Mouse (Mus musculus) kidney, postnatal 4 days (tissue): ENCODE results near the gene Tfap2a.

Source experiments
- DNase-seq, 2 experiments: peaks; one replicate each; pipeline ENCODE4 v3.0.0; 2021; ENCODE audit warnings: mixed read lengths in 2 of 2

The Tfap2a gene

DNA sequence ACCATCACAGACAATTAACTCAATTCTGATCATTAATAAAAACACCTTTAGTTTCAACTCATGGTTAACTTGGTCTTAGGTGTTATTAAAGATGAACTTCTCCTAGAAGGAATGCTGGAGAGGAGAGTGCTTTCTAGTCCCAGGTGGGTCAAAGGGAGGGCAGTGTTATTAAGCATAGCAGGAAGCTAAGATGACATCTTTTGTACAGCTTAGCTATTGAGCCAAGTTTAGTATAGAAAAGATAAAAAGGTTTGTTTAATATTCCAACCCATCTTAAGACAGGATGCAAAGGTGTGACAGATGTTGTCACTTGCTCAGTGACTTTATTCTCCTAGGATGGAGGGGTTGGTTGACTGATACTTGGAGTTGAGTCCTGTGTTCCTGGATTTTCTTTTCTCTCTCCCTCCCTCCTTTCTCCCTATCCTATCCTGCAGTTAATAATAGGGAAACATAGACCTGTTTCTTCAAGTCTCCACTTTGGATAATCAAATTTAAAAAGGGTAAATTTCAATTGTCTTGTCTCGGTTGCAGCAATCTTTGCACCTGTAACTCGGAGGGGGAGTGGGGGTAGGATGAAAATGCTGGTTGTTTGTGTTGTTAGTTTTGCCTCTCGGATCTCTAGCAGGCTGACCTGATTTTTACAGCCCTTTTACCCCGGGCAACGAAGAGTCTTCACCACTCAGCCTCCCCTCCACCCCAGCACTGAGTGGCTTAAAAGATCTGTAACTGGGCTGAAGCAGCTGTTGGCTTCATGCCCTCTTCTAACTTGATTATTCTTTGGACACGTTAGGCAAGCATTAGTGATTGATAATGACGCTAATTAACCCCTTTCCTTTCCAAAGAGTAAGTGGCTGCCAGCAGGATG is 26.3 kb downstream of the Tfap2a start:
- no peak for DNase-seq

DNA sequence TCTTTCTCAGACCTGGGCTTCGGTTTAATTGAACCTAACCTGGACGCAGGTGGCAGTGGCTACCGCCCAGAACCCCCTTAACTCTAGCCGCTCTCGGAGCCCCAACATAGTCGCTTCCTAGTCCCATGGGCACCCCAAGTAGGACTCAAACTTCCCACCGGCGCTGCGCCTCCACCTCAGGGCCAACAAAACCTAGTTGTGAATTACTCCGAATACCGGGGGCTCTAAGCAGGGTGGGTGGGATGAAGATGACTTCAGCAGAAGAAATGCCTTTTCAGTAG is 28.2 kb downstream of the Tfap2a start:
- no peak for DNase-seq

DNA sequence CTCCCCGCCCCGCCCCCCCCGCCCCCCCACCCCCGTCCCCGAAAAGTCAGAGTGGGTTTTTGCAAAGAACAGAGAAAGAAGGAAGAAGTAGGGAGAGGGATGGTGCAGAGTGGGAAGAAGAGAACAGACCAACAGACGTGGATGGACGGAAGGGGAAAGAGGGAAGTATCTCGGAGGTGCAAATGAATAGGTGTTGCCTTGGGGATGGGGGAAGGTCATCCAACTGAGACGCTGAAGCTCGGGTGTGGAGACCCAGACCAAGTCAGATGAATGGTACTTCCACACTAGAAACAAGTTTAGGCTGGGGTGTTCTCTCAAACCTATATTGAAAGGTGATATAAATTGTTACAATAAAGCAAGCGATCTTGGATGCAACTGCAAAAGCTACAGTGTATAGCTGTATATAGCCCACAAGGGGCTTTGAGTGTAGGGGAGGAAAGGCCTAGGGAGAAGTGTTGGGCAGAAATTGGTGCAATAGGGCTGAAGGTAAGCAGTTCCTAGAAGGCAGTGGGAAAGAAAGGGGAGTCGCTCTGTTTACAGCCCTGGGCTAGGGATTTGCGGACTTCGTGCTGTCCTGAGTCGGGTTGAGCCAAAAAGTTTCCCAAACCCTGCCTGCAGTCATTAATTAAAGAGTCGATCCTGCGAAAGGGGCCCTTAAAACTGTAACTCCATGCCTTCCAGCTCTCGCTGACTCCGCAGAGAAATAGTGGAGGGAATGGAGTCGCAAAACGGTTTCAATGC is 28.7 kb downstream of the Tfap2a start:
- DNase-seq: no peak

DNA sequence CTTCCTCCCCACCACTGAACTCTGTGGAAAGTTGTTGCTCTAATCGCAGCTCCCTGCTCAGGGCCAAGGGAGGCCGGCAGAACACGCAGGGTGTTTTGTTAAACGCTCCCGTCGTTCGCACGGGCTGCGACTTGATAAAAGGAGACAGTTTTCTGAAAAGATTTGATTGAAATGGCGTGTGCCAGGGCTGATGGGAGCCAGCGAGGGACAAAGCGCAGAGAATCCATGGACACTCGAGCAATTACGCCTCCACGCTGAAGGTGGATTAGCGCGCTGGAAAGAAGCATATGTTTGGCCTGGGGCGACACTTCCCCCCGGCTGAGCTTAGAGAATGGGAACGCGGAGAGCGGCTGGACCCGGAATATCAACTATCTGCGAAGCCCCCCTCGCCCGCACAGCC is 29.3 kb downstream of the Tfap2a start:
- no peak for DNase-seq

DNA sequence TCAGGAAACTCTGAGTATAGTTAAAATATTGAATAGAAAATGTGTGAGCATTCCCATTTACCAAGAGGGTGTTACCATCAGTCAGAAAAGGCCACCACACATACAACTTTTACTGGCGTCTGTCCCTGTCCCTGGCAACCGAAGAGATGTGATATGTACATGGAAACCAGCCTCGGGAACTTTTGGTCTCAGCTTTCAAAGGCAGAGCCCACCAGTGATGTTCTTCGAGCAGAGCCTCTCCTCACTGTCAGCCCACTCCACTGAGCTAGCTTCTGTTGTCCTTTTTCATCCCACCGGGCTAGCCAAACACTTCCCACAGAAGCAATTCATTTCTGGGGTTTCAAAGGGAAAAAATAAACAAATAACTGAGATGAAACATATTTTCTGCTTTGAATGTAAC is 29.9 kb downstream of the Tfap2a start:
- no peak for DNase-seq

DNA sequence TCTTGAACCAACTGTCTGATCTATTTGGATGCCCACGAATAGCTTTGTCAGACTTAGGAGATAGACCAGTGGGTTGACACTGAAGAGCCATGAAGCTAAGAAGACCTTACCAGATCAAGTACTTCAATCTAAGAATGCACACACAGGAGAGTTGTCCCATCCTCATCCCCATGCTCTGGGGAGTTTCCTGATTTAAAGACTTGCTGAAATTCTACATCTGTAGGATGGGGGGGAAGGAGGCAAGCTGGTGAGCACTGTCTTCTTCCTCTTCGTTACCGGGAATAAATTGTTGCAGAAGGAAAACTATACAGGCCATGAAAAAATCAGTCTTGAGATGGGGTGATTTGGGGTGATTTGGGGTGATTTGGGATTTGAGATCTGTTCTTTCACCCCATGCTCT is 30.5 kb downstream of the Tfap2a start:
- no peak for DNase-seq

DNA sequence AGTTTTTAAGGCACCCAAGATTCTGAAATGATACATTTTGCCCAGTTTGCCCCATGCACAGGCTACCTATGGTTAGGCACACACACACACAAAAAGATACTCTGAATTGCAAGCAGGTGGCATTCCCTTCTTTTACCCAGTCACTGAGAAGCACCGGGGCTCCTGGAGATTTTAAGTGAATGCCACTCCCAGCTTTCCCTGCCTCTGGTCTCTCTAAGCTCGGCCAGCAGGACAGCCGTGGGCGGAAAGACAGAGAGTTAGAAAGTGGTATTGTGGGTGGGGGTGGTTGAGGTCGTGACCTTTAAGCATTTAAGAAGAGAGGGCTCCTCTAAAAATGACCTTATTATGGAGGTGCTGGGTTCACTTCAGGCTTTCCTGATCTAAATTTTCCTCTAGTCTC is 31.6 kb downstream of the Tfap2a start:
- no peak for DNase-seq

DNA sequence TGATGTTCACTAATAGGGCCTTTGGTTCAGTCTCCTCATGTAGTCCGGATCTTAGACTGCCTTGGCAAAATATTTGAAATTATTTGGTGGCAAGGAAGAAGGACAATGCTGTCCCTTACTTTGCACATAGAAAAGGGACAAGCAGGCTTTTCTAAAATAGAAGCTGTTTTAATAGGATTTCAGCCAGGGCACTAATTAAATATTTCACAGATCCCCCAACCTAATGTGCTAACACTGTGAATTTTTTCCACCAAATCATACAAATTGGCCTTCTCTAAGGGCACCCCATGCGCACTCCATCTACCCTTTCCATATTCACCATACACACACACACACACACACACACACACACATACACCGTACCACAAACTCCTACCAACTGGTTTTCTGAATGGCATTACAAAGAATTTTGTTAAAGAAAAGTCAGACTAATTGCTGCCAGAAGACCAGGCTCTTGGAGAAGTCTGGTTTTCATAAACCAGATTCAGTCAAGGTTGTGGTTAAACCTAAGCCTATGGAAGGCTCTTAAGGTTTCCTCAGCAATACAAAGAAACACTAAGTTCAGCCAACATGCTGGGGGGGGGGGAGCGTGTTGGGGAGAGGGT is 32.3 kb downstream of the Tfap2a start:
- DNase-seq: no peak

DNA sequence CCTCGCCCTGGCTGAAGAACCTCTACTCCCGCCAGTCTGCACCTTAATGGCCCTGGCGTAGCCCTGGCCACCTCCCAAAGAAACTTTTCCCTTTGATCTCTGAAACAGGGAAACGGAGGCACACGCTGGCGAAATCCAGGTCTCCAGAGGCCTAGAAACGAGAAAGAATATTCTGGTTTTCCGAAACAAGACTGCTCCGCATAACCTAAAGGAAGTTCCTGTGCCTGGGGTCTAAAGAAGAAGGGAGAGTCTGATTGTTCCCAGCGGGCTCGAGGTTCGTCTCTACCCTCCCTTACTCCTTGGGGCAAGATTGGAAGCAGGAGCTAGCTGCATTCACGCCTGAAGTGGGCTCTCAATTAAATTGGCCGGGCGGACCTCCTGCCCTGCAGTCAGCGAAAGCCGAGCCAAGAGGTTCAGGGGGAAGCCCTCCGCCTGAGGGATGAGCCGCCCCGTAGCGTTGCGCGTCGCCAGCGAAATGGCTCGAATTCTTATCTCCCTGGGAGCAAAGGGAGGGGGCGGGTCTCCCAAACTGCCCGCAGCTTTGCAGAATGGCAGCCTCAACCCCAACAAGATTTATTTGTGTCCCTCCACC is 33.2 kb downstream of the Tfap2a start:
- peak in 1 of 2 experiments; percentile 8 for DNase-seq

DNA sequence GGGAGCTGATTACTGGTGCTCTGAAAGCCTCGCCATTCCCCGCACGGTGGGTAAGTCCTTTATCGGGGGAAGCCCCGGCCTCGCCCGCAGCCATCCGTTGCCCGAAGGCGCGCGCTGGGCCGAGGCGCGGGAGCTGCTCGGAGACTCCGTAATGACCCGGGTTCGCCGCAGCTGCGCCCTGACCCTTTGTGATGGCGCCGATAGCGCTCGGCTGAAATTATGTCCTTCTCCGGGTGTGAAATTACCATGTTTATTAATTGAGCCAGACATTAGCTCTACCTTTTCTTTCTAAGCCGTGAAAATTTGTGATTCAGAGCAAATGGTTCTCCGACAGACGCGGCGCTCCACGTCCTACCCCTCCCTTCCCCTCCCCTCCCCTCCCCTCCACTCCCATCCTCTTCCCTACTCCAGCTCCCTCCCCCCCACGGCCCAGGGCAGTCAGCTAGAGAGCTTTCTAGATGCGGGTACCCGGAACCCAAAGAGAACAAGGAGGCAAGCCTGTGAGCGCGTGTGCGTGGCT is 34.1 kb downstream of the Tfap2a start:
- DNase-seq: peak in 1 of 2 experiments; percentile 21

DNA sequence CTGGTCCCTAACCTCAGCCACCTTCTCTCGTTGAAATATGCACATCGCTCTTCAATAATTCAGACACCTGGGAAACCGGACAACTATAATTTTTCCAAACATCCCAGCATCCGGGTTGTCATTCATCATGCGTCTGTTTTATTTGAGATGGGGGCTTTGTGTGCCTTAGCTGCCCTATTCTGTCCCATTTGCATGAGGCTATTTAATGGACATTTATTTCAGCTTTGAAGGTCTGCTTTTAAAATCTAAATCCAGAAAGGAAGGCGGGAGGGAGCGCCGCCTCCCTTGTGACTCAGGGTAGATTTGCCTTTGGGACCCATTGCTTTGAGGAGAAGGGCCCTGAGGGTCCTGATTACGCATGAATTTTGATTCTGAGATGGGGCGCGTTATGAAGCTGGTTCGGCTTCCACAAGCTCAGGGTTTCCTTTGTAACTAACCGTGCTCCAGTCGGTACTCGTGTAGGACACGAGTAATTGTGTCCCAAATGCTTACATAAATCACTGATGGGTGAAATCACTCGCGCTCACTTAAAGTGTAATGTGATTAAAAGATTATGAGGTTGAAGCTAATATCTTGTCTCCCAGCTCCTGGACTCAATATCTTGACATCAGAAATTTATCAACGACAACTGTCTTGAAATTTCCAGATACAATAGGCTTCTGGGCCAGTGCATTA is 34.9 kb downstream of the Tfap2a start:
- DNase-seq: no peak

DNA sequence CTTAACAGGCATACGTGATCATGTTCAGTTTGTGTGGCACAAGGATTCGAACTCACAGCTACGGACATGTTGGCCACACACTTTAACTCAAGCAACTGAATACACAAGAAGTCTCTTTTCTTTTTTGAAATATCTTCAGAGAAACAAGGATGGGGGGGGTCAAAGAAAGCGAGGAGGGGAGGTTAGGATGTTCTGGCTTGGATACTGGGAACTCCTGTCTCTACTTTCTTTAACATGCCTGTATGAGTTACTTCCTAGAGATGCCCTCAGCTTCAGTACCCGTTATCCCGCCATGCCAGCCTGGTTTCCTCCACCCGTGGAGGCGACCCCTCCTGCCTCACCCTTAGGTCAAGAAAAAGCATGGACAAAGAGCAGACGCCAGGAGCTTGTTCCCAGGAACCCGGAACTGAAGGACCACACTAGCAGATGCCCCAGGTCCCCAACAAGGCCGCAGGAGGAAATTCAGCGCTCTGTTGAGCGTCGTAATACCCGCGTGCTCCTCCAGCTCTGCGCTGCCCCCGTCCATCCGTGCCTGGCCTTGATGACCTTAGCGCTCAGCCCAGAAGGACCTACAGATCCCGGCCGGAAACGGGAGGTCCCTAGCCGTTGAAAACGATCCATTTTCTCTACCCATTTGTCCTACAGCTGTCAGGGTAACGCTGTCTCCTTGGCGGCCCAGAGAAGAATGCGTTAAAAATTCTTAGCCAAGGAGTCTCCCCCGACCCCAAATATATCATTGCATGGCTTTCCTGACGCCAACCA is 35.6 kb downstream of the Tfap2a start:
- no peak for DNase-seq

DNA sequence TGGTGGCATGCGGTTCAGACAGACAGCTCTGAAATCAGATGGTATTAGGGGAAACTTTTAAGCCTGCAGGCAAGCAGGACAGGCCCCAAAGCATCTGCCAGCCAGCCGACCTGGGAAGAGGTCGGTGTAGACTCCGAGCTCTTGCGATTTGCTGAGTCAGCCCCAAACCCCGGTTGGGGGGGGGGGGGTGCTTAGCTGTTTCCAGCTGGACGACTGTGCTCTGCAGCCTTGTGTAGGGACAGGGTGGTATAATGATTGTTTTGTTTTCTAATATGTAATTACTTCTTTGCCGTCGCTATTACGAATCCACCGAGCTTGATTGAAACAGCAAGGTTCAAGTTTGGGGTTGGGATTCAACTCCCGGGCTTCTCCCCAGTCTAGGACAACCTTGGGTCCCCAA is 36.5 kb downstream of the Tfap2a start:
- DNase-seq: no peak

DNA sequence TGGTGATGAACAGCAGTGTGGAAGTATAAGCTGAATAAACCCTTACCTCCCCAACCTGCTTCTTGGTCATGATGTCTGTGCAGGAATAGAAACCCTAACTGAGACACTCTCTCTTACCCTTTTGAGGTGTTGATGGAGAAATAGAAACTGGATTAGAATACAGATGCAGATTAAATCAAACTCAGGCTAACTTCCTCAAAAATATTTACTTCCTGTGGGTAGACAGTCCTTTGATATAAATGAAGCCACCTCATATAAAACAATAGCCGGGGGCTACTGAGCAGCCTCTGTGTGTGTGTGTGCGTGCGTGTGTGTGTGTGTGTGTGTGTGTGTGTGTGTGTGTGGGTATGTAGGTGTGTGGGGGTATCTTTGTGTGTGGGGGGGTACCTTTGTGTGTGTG is 52.4 kb downstream of the Tfap2a start:
- no peak for DNase-seq

DNA sequence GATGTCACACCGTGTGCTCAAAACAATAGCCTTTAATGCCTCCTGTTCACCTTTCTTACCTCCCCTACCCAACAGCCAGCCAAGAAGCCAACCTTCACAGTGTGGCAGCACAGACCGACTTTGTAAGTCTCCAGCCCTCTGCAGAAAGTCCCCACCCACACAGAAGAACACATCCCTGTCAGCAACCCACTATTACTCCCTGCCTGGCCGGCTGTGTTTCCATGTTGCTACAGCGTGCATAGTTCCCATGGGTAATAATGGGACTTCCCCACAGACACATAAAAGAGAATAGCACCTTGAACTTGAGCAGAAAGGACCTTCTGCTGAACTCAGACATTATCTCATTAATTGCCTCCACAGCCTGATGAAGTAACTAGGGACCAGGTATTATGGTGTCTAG is 61.4 kb downstream of the Tfap2a start:
- no peak for DNase-seq
